Mouse (Mus musculus) liver, embryonic 15.5 days (tissue): ENCODE results near the gene Icam5. TPM values are rescaled to one million over a fixed set of nuclear protein-coding genes. Genes with fewer than 3 reads are reported as not detected.
"Not testable (repeated sequence)": the region's sequence is repeated elsewhere in the genome, so short reads cannot be mapped to it uniquely, and the experiment has no call there.

ENCODE experiments used
- ATAC-seq: fragments of 200-750 bp; cut with Nextera tagmentation; 2 replicates; pipeline ENCODE4 v1.8.0; 2017; ENCODE audit warnings: moderate number of reproducible peaks, mild to moderate bottlenecking, moderate library complexity; ENCODE audit not compliant: insufficient read depth
- H3K27ac ChIP-seq: fragments of 300-500 bp; sonication (generic); replicated peaks from 2 replicates; pipeline ENCODE4 v1.5.1; 2015; ENCODE audit warnings: mild to moderate bottlenecking, inconsistent platforms
- H3K27me3 ChIP-seq: fragments of 300-500 bp; sonication (generic); 2 replicates; pipeline ENCODE4 v1.6.1; 2015; ENCODE audit warnings: mild to moderate bottlenecking, inconsistent platforms
- H3K36me3 ChIP-seq: fragments of 300-500 bp; sonication (generic); replicated peaks from 2 replicates; pipeline ENCODE4 v1.6.1; 2015; ENCODE audit warnings: moderate library complexity, mild to moderate bottlenecking, inconsistent platforms
- H3K4me1 ChIP-seq: fragments of 300-500 bp; sonication (generic); replicated peaks from 2 replicates; pipeline ENCODE4 v1.6.1; 2015; ENCODE audit warnings: inconsistent platforms
- H3K4me2 ChIP-seq: fragments of 300-500 bp; sonication (generic); 2 replicates; pipeline ENCODE4 v1.6.1; 2015; ENCODE audit warnings: moderate library complexity, mild to moderate bottlenecking, inconsistent platforms
- H3K4me3 ChIP-seq: fragments of 300-500 bp; sonication (generic); replicated peaks from 2 replicates; pipeline ENCODE4 v1.5.1; 2015; ENCODE audit warnings: mild to moderate bottlenecking, inconsistent platforms
- H3K9ac ChIP-seq: fragments of 300-500 bp; sonication (generic); 2 replicates; pipeline ENCODE4 v1.6.1; 2015; ENCODE audit warnings: moderate library complexity, mild to moderate bottlenecking, inconsistent platforms
- H3K9me3 ChIP-seq: fragments of 300-500 bp; sonication (generic); replicated peaks from 2 replicates; pipeline ENCODE4 v1.6.1; 2016; ENCODE audit warnings: inconsistent platforms
- WGBS: fragments of 180-500 bp; shearing (Covaris S2); methylation state at CpG from one replicate; pipeline ENCODE4 v1.1.7; 2015; ENCODE audit warnings: mixed read lengths; ENCODE audit not compliant: insufficient replicate concordance; 5-methylcytosine and 5-hydroxymethylcytosine counted together
- polyA plus RNA-seq: library from polyadenylated mRNA; unstranded; fragments of >200 nt; fragmentation: Nextera tagmentation; extraction: Ambion mirVana; gene quantifications from 2 replicates; pipeline ENCODE4 v1.2.1, GENCODE M21; 2015

Gene Icam5
- polyA plus RNA-seq, 1 experiment from 2014 or later: 0.25 TPM

GRCm38 (mm10) chr9:21000811-21001210 is 31.1 kb upstream of the Icam5 start:
- Histone ChIP-seq H3K27me3 (no peaks in the 10 kb centered on the region), H3K4me1 (peaks cover 51% of the 10 kb centered on the region), H3K9ac (no peak overlapping the region), H3K27ac (0 out of 2 replicates have a peak overlapping the region, but pooled peaks have one; percentile 10), H3K9me3 (no peaks in the 10 kb centered on the region), H3K4me2 (no peak overlapping the region), H3K4me3 (no peak overlapping the region), H3K36me3 (peaks cover 5% of the 10 kb centered on the region; the same call in 1 of the 2 replicates)
- no peak for ATAC-seq

GRCm38 (mm10) chr9:21001651-21002200 is 30.1 kb upstream of the Icam5 start:
- no peaks in the 10 kb centered on the region for H3K27me3 ChIP-seq

GRCm38 (mm10) chr9:21002270-21002626 is 29.6 kb upstream of the Icam5 start:
- Histone ChIP-seq H3K4me2 (peak overlapping the region; percentile 91), H3K9ac (peak overlapping the region; percentile 68), H3K4me3 (peak overlapping the region; percentile 84), H3K9me3 (no peaks in the 10 kb centered on the region), H3K4me1 (peaks cover 49% of the 10 kb centered on the region), H3K36me3 (peaks cover 19% of the 10 kb centered on the region), H3K27ac (peak overlapping the region; percentile 90), H3K27me3 (no peaks in the 10 kb centered on the region)
- 10% methylated on average over 7 of the region's 7 CpGs for WGBS
- ATAC-seq: peak; percentile 3; the same call in 1 of the 2 replicates

More at GRCm38 (mm10) chr9:21001651-21002200, 30.1 kb upstream of the Icam5 start:
- no peaks in the 10 kb centered on the region for H3K9me3 ChIP-seq
- H3K9ac ChIP-seq: no peak overlapping the region
- peaks cover 51% of the 10 kb centered on the region for H3K4me1 ChIP-seq
- no peak overlapping the region for H3K4me3 ChIP-seq
- H3K27ac ChIP-seq: no peak overlapping the region
- H3K4me2 ChIP-seq: no peak overlapping the region
- H3K36me3 ChIP-seq: peaks cover 14% of the 10 kb centered on the region
- WGBS: 60% methylated on average over 6 of the region's 6 CpGs
- no peak for ATAC-seq

- peak; percentile 76 for ATAC-seq
- Histone ChIP-seq H3K4me3 (peak within 1 kb of the TSS; percentile 84), H3K4me2 (peak within 1 kb of the TSS; percentile 91), H3K4me1 (peaks cover 43% of the 10 kb centered on the region), H3K27ac (peak within 1 kb of the TSS; percentile 90), H3K27me3 (no peaks in the 10 kb centered on the region), H3K9me3 (no peaks in the 10 kb centered on the region), H3K36me3 (peaks cover 26% of the 10 kb centered on the region), H3K9ac (peak within 1 kb of the TSS; percentile 68)
- under 1% methylated on average over 72 of the region's 72 CpGs for WGBS
Measured at GRCm38 (mm10) chr9:21002627-21003551, 29.0 kb upstream of the Icam5 start, which contains the start of gene Mrpl4. Gene Mrpl4, plus strand, starts transcription at chr9:21002738.

GRCm38 (mm10) chr9:21007313-21007952 is 24.4 kb upstream of the Icam5 start:
- Histone ChIP-seq H3K4me3 (no peak overlapping the region), H3K27me3 (no peaks in the 10 kb centered on the region), H3K9me3 (no peaks in the 10 kb centered on the region), H3K27ac (no peak overlapping the region), H3K9ac (no peak overlapping the region), H3K4me1 (peaks cover 39% of the 10 kb centered on the region), H3K4me2 (no peak overlapping the region), H3K36me3 (peaks cover 36% of the 10 kb centered on the region)
- 83% methylated on average over 10 of the region's 10 CpGs for WGBS
- ATAC-seq: no peak

- 76% methylated on average over 7 of the region's 7 CpGs for WGBS
- H3K27ac ChIP-seq: no peak overlapping the region
- no peak overlapping the region for H3K9ac ChIP-seq
- no peaks in the 10 kb centered on the region for H3K9me3 ChIP-seq
- H3K4me3 ChIP-seq: no peak overlapping the region
- peaks cover 42% of the 10 kb centered on the region for H3K4me1 ChIP-seq
- H3K27me3 ChIP-seq: no peaks in the 10 kb centered on the region
- H3K4me2 ChIP-seq: no peak overlapping the region
- ATAC-seq: no peak
- peaks cover 36% of the 10 kb centered on the region for H3K36me3 ChIP-seq
Measured at GRCm38 (mm10) chr9:21008007-21008406, 23.9 kb upstream of the Icam5 start.

GRCm38 (mm10) chr9:21010362-21010761 is 21.5 kb upstream of the Icam5 start:
- no peaks in the 10 kb centered on the region for H3K9me3 ChIP-seq
- 0 out of 2 replicates have a peak overlapping the region, but pooled peaks have one; percentile 4 for H3K27ac ChIP-seq
- no peak for ATAC-seq
- whole genome bisulfite sequencing: 41% methylated on average over 2 of the region's 2 CpGs
- H3K36me3 ChIP-seq: peaks cover 34% of the 10 kb centered on the region
- peaks cover 30% of the 10 kb centered on the region for H3K4me1 ChIP-seq
- H3K9ac ChIP-seq: no peak overlapping the region
- no peak overlapping the region for H3K4me3 ChIP-seq
- H3K4me2 ChIP-seq: no peak overlapping the region
- peaks cover 21% of the 10 kb centered on the region for H3K27me3 ChIP-seq

- not testable (repeated sequence) for H3K9ac ChIP-seq, H3K4me3 ChIP-seq, H3K4me2 ChIP-seq, H3K9me3 ChIP-seq, ATAC-seq
- Histone ChIP-seq H3K36me3 (peaks cover 29% of the 10 kb centered on the region), H3K27me3 (peaks cover 28% of the 10 kb centered on the region), H3K4me1 (peaks cover 36% of the 10 kb centered on the region), H3K27ac (0 out of 2 replicates have a peak overlapping the region, but pooled peaks have one; percentile 4)
- WGBS: 61% methylated on average over 9 of the region's 9 CpGs
Measured at GRCm38 (mm10) chr9:21010939-21011541, 20.8 kb upstream of the Icam5 start.

- Histone ChIP-seq H3K27ac (peak overlapping the region; percentile 31; the same call in 1 of the 2 replicates), H3K27me3 (peaks cover 36% of the 10 kb centered on the region), H3K4me1 (peaks cover 45% of the 10 kb centered on the region), H3K9ac (no peak overlapping the region), H3K4me2 (no peak overlapping the region), H3K36me3 (peaks cover 21% of the 10 kb centered on the region), H3K4me3 (no peak overlapping the region), H3K9me3 (no peaks in the 10 kb centered on the region)
- WGBS: 20% methylated on average over 5 of the region's 5 CpGs
- ATAC-seq: no peak
Measured at GRCm38 (mm10) chr9:21011846-21012312, 20.0 kb upstream of the Icam5 start.

- Histone ChIP-seq H3K9ac (no peak overlapping the region), H3K9me3 (no peaks in the 10 kb centered on the region), H3K27ac (0 out of 2 replicates have a peak overlapping the region, but pooled peaks have one; percentile 31), H3K27me3 (peaks cover 41% of the 10 kb centered on the region), H3K4me3 (no peak overlapping the region), H3K4me1 (peaks cover 50% of the 10 kb centered on the region), H3K4me2 (no peak overlapping the region), H3K36me3 (peaks cover 16% of the 10 kb centered on the region)
- WGBS: 8% methylated on average over 1 of the region's 1 CpGs
- ATAC-seq: no peak
Measured at GRCm38 (mm10) chr9:21012368-21012767, 19.5 kb upstream of the Icam5 start.
